Mouse (Mus musculus) olfactory bulb, adult 2 months (tissue): ENCODE measurements around the gene C4b.

Experiments
- CTCF ChIP-seq: fragments of 200-500 bp; IDR thresholded peaks from 2 replicates; pipeline ENCODE4 v1.5.1; 2012; ENCODE audit warnings: low read depth, mild to moderate bottlenecking, low read length, moderate library complexity; ENCODE audit not compliant: insufficient read depth
- POLR2A ChIP-seq: fragments of 200-500 bp; IDR thresholded peaks from 2 replicates; pipeline ENCODE4 v1.6.1; 2012; ENCODE audit warnings: mild to moderate bottlenecking, low read depth, low read length, moderate library complexity; ENCODE audit not compliant: insufficient read depth

DNA sequence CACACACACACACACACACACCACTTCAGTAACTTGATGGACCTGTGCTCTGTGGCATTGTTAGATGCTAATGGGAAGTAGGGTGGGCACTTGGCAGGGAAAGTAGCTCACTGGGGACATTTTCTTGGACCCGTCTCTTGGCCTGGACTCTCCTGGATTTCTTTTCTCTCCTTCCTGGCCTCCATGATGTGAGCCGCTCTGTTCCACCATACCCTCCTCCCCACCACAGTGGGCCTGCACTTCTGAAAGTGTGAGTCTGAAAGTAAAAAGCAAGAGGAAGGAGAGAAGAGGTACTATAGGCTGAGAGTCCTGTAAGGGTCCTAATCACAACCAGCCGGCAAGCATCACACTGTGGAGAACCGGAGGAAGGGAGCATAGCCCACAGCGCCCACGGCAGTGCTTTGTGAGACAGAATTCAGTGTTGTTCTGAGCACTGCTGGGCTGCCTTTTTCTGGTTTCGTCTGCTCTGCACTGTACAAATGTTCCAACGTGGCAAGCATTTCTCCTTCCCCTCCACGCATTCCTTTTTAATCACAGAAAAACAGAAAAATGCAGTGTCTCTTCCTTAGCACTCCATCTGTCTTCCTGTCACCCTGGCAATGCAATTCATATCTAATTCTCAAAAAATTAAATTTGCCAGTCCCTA lies 34.1 kb upstream of the C4b start:
- no peak for TF ChIP-seq CTCF
- no peak for TF ChIP-seq POLR2A
